Mouse (Mus musculus) neural tube, embryonic 11.5 days (tissue): ENCODE measurements around the gene Prpsap2. TPM values are rescaled to one million over a fixed set of nuclear protein-coding genes. Genes with fewer than 3 reads are reported as not detected.

ENCODE experiments used
- ATAC-seq: fragments of 200-750 bp; cut with Nextera tagmentation; 2 replicates; pipeline ENCODE4 v1.8.0; 2017; ENCODE audit warnings: moderate number of reproducible peaks, mild to moderate bottlenecking, moderate TSS enrichment, moderate library complexity; ENCODE audit not compliant: insufficient read depth, low FRiP score, low TSS enrichment
- DNase-seq: peaks from one replicate; pipeline ENCODE4 v3.0.0-alpha.2; 2015; ENCODE audit warnings: low spot score
- H3K27ac ChIP-seq: fragments of 300-500 bp; sonication (generic); 2 replicates; pipeline ENCODE4 v1.5.1; 2014; ENCODE audit warnings: low read depth, mild to moderate bottlenecking, low read length
- H3K27me3 ChIP-seq: fragments of 300-500 bp; sonication (generic); 2 replicates; pipeline ENCODE4 v1.6.1; 2014; ENCODE audit warnings: mild to moderate bottlenecking, low read length, mixed read lengths; ENCODE audit not compliant: control insufficient read depth, insufficient read depth
- H3K36me3 ChIP-seq: fragments of 300-500 bp; sonication (generic); 2 replicates; pipeline ENCODE4 v1.6.1; 2014; ENCODE audit warnings: mild to moderate bottlenecking, low read length, moderate library complexity, mixed read lengths; ENCODE audit not compliant: control insufficient read depth, insufficient read depth
- H3K4me1 ChIP-seq: fragments of 300-500 bp; sonication (generic); 2 replicates; pipeline ENCODE4 v1.6.1; 2014; ENCODE audit warnings: low read length, mixed read lengths; ENCODE audit not compliant: control insufficient read depth, insufficient read depth
- H3K4me2 ChIP-seq: fragments of 300-500 bp; sonication (generic); 2 replicates; pipeline ENCODE4 v1.6.1; 2014; ENCODE audit warnings: low read depth, mild to moderate bottlenecking, moderate library complexity
- H3K4me3 ChIP-seq: fragments of 300-500 bp; sonication (generic); 2 replicates; pipeline ENCODE4 v1.5.1; 2014; ENCODE audit warnings: low read depth, low read length
- H3K9ac ChIP-seq: fragments of 300-500 bp; sonication (generic); 2 replicates; pipeline ENCODE4 v1.6.1; 2014; ENCODE audit warnings: mild to moderate bottlenecking, low read length
- H3K9me3 ChIP-seq: fragments of 300-500 bp; sonication (generic); 2 replicates; pipeline ENCODE4 v1.6.1; 2016; ENCODE audit warnings: low read length; ENCODE audit not compliant: control insufficient read depth
- WGBS: fragments of 180-500 bp; shearing (Covaris S2); extraction: QIAGEN DNeasy Blood & Tissue Kit; methylation state at CpG from one replicate; pipeline ENCODE4 v1.1.7; 2014; 5-methylcytosine and 5-hydroxymethylcytosine counted together
- polyA plus RNA-seq: library from polyadenylated mRNA; unstranded; fragments of >200 nt; fragmentation: Nextera tagmentation; extraction: Ambion mirVana; gene quantifications from 2 replicates; pipeline ENCODE4 v1.2.1, GENCODE M21; 2014

The Prpsap2 gene
- polyA plus RNA-seq, 1 experiment from 2014 or later: 35.3 TPM

- no peaks in the 10 kb centered on the region for H3K27me3 ChIP-seq
- H3K9me3 ChIP-seq: no peaks in the 10 kb centered on the region
- no peak overlapping the region for H3K27ac ChIP-seq
- H3K4me2 ChIP-seq: no peak overlapping the region
- no peaks in the 10 kb centered on the region; the same call in 1 of the 2 replicates for H3K36me3 ChIP-seq
- DNase-seq: no peak
- no peak overlapping the region for H3K4me3 ChIP-seq
- 68% methylated on average over 3 of the region's 3 CpGs for WGBS
- no peak for ATAC-seq
- H3K4me1 ChIP-seq: no peaks in the 10 kb centered on the region
- H3K9ac ChIP-seq: no peak overlapping the region
These were observed 53.0 kb downstream of the Prpsap2 start for GRCm38 (mm10) chr11:61708928-61709327.

GRCm38 (mm10) chr11:61706232-61706631 is 55.7 kb downstream of the Prpsap2 start:
- H3K4me2 ChIP-seq: no peak overlapping the region
- H3K4me3 ChIP-seq: no peak overlapping the region
- no peaks in the 10 kb centered on the region; the same call in 1 of the 2 replicates for H3K36me3 ChIP-seq
- no peak overlapping the region for H3K27ac ChIP-seq
- ATAC-seq (no peak), DNase-seq (no peak)
- 82% methylated on average over 4 of the region's 4 CpGs for WGBS
- H3K27me3 ChIP-seq: no peaks in the 10 kb centered on the region
- H3K4me1 ChIP-seq: peaks cover 6% of the 10 kb centered on the region; the same call in 1 of the 2 replicates
- no peaks in the 10 kb centered on the region for H3K9me3 ChIP-seq
- no peak overlapping the region; the same call in 1 of the 2 replicates for H3K9ac ChIP-seq

GRCm38 (mm10) chr11:61705581-61705980 is 56.3 kb downstream of the Prpsap2 start:
- Histone ChIP-seq H3K9ac (no peak overlapping the region), H3K4me1 (peaks cover 11% of the 10 kb centered on the region), H3K4me3 (no peak overlapping the region), H3K27ac (no peak overlapping the region), H3K9me3 (no peaks in the 10 kb centered on the region), H3K4me2 (no peak overlapping the region), H3K27me3 (no peaks in the 10 kb centered on the region), H3K36me3 (no peaks in the 10 kb centered on the region; the same call in 1 of the 2 replicates)
- no peak for DNase-seq
- 90% methylated on average over 2 of the region's 2 CpGs for WGBS
- ATAC-seq: no peak

- no peaks in the 10 kb centered on the region for H3K9me3 ChIP-seq
- ATAC-seq (no peak), DNase-seq (no peak)
- no peak overlapping the region for H3K27ac ChIP-seq
- no peaks in the 10 kb centered on the region; the same call in 1 of the 2 replicates for H3K36me3 ChIP-seq
- no peak overlapping the region for H3K4me2 ChIP-seq
- no peak overlapping the region for H3K9ac ChIP-seq
- no peak overlapping the region for H3K4me3 ChIP-seq
- H3K4me1 ChIP-seq: peaks cover 14% of the 10 kb centered on the region
- 96% methylated on average over 5 of the region's 5 CpGs for whole genome bisulfite sequencing
- H3K27me3 ChIP-seq: no peaks in the 10 kb centered on the region
These were observed 59.4 kb downstream of the Prpsap2 start for GRCm38 (mm10) chr11:61702494-61702893.

GRCm38 (mm10) chr11:61701696-61702095 is 60.2 kb downstream of the Prpsap2 start:
- H3K9ac ChIP-seq: no peak overlapping the region
- H3K36me3 ChIP-seq: no peaks in the 10 kb centered on the region; the same call in 1 of the 2 replicates
- H3K4me1 ChIP-seq: peaks cover 14% of the 10 kb centered on the region
- no peaks in the 10 kb centered on the region for H3K27me3 ChIP-seq
- no peak overlapping the region for H3K4me2 ChIP-seq
- ATAC-seq (no peak), DNase-seq (no peak)
- no peak overlapping the region for H3K27ac ChIP-seq
- WGBS: 48% methylated on average over 5 of the region's 5 CpGs
- H3K9me3 ChIP-seq: no peaks in the 10 kb centered on the region
- no peak overlapping the region for H3K4me3 ChIP-seq

- no peak overlapping the region for H3K27ac ChIP-seq
- no peaks in the 10 kb centered on the region for H3K9me3 ChIP-seq
- H3K36me3 ChIP-seq: no peaks in the 10 kb centered on the region; the same call in 1 of the 2 replicates
- no peak overlapping the region for H3K9ac ChIP-seq
- H3K4me1 ChIP-seq: peaks cover 14% of the 10 kb centered on the region
- H3K27me3 ChIP-seq: no peaks in the 10 kb centered on the region
- WGBS: 63% methylated on average over 4 of the region's 4 CpGs
- H3K4me2 ChIP-seq: no peak overlapping the region
- H3K4me3 ChIP-seq: no peak overlapping the region
- ATAC-seq (no peak), DNase-seq (no peak)
These were observed 62.0 kb downstream of the Prpsap2 start for GRCm38 (mm10) chr11:61699933-61700332.

GRCm38 (mm10) chr11:61699460-61699859 is 62.4 kb downstream of the Prpsap2 start:
- no peak overlapping the region for H3K27ac ChIP-seq

GRCm38 (mm10) chr11:61698852-61699251 is 63.0 kb downstream of the Prpsap2 start:
- H3K9me3 ChIP-seq: no peaks in the 10 kb centered on the region
- no peak overlapping the region for H3K27ac ChIP-seq
- peaks cover 14% of the 10 kb centered on the region for H3K4me1 ChIP-seq
- H3K4me3 ChIP-seq: no peak overlapping the region
- H3K9ac ChIP-seq: no peak overlapping the region
- no peak for ATAC-seq
- no peaks in the 10 kb centered on the region for H3K36me3 ChIP-seq
- no peak for DNase-seq
- no peak overlapping the region for H3K4me2 ChIP-seq
- H3K27me3 ChIP-seq: no peaks in the 10 kb centered on the region

More at GRCm38 (mm10) chr11:61699460-61699859, 62.4 kb downstream of the Prpsap2 start:
- H3K9me3 ChIP-seq: no peaks in the 10 kb centered on the region
- DNase-seq (no peak), ATAC-seq (no peak)
- H3K4me1 ChIP-seq: peaks cover 14% of the 10 kb centered on the region
- H3K4me3 ChIP-seq: no peak overlapping the region
- no peaks in the 10 kb centered on the region for H3K27me3 ChIP-seq
- 80% methylated on average over 5 of the region's 5 CpGs for WGBS
- H3K4me2 ChIP-seq: no peak overlapping the region
- no peaks in the 10 kb centered on the region for H3K36me3 ChIP-seq
- H3K9ac ChIP-seq: no peak overlapping the region

- no peaks in the 10 kb centered on the region for H3K36me3 ChIP-seq
- no peaks in the 10 kb centered on the region for H3K4me1 ChIP-seq
- H3K9ac ChIP-seq: no peak overlapping the region
- ATAC-seq: no peak
- H3K4me3 ChIP-seq: no peak overlapping the region
- H3K4me2 ChIP-seq: no peak overlapping the region
- no peaks in the 10 kb centered on the region for H3K27me3 ChIP-seq
- DNase-seq: no peak
- H3K27ac ChIP-seq: no peak overlapping the region
- no peaks in the 10 kb centered on the region for H3K9me3 ChIP-seq
- WGBS: 91% methylated on average over 5 of the region's 5 CpGs
These were observed 68.9 kb downstream of the Prpsap2 start for GRCm38 (mm10) chr11:61692996-61693395.
